Mouse (Mus musculus): ENCODE data around the gene Shd.
"Not testable (repeated sequence)": the region's sequence is repeated elsewhere in the genome, so short reads cannot be mapped to it uniquely, and the experiment has no call there.

The Shd gene

GRCm38 (mm10) chr17:55969966-55970891 lies at the start of gene Shd:
Shd (plus strand) TSS chr17:55970467.
- DNase-seq (ENCODE audit: low read depth, low spot score), result no peak

- peak; percentile 74 for DNase-seq (ENCODE audit: low read depth, low spot score)
Observed at GRCm38 (mm10) chr17:55931553-55932502, 38.4 kb upstream of the Shd start.

DNA sequence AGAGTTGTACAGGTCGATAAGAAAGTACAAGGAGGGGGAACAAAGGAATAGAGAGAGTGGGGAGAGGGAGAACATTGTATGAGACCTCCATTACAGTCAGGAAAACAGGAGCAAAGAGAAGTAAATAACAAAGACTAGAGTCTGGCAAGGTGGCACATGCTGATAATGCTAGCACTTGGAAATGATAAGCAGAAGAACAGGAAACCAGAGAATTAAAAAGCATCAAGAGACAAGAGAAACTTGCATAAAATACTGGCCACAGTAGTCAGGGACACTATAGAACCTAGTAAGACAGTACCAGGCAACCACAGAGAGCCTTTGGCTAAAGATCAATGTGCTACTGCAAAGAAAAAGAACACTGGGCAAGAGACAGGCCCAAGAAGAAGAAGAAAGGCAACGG lies 37.6 kb upstream of the Shd start:
- no peak for DNase-seq (ENCODE audit: low read depth, low spot score)

GRCm38 (mm10) chr17:55933191-55933590 lies 37.1 kb upstream of the Shd start:
- no peak for DNase-seq (ENCODE audit: low read depth, low spot score)

- not testable (repeated sequence) for DNase-seq (ENCODE audit: low read depth, low spot score)
Observed at GRCm38 (mm10) chr17:55944387-55944865, 25.8 kb upstream of the Shd start.

- DNase-seq (ENCODE audit: low read depth, low spot score), result not testable (repeated sequence)
Observed at GRCm38 (mm10) chr17:55944866-55945682, 25.2 kb upstream of the Shd start.

GRCm38 (mm10) chr17:55945696-55946095 lies 24.6 kb upstream of the Shd start:
- no peak for DNase-seq (ENCODE audit: low read depth, low spot score)

- DNase-seq (ENCODE audit: low read depth, low spot score), result no peak
Observed at GRCm38 (mm10) chr17:55948647-55949046, 21.6 kb upstream of the Shd start.

DNA sequence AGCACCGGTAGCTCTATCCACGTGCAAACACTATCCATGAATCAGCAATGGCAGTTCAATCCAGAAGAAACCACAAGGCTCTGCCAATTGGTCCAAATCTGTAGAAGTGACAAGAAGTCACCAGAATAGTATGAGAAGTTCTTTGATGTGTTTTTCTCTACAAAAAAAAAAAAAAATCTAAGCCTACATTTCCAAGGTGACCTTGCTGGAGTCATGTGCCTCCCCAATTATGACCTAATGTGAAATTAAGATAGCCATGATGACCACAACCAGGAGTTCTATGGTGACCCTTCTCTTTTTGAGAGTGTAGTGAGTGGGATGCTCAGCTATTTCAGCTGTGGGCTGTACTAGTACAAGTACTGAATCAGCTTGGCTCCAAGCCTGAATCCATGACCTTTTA lies 20.9 kb upstream of the Shd start, which contains the start of gene Zfp119b:
Zfp119b (minus strand) TSS at position 101 of the 400 bp plus-strand sequence.
- no peak for DNase-seq (ENCODE audit: low read depth, low spot score)

DNA sequence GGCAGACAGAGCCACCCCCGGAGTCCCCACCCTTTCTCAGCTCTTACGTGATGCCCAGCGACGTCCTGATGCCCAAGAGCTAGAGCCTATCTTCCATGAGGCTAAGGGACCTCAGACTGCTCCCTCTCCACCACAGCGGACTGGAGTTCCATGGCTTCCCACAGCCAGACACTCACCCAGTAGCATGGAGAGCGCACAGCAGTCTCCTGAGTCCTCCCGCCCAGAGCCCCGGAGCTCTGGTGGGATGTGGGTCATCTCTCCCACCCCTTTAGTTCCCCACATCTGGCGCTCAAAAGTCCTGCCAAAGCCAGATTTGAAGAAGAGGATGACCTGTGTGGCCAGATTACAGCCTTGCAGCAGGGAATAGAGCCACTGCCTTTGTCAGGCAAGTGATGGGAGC lies 19.7 kb upstream of the Shd start:
- no peak for DNase-seq (ENCODE audit: low read depth, low spot score)

DNA sequence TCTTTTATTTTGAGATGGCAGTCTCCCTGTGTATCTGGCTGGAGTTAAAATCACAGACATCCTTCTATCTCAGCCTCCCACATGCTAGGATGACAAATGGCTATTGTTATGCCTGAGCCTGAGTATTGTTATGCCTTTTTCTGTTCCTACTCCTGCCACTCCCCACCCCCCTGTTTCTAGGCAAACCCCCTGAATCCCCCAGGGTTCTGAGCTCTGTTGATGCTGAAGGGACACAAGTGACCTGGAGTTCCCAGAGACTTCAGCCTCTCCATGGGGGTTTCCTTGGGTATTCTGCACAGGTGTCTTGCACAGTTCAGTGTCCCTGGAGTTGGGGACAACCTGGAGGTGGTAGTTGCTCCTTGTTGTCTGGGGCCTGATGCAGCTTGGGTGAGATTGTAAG lies 18.2 kb upstream of the Shd start:
- DNase-seq (ENCODE audit: low read depth, low spot score), result no peak

GRCm38 (mm10) chr17:55952447-55953027 lies 17.7 kb upstream of the Shd start, which contains the start of gene Ebi3:
Ebi3 (plus strand) TSS chr17:55952640.
- no peak for DNase-seq (ENCODE audit: low read depth, low spot score)

DNA sequence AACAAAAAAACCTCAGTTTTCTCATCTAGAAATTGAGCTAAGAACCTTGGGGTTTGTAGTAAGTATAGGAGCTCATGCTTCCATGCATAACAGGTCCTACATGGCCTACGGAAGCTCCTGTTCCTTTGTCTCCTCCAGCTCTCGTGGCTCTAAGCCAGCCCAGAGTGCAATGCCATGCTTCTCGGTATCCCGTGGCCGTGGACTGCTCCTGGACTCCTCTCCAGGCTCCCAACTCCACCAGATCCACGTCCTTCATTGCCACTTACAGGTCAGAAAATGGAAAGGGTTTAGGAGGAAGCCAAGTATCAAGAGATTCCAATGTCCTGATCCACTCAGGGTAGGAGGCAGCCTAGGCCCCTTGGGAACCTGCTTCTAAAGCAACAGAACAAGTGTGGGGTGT lies 16.5 kb upstream of the Shd start:
- no peak for DNase-seq (ENCODE audit: low read depth, low spot score)

DNA sequence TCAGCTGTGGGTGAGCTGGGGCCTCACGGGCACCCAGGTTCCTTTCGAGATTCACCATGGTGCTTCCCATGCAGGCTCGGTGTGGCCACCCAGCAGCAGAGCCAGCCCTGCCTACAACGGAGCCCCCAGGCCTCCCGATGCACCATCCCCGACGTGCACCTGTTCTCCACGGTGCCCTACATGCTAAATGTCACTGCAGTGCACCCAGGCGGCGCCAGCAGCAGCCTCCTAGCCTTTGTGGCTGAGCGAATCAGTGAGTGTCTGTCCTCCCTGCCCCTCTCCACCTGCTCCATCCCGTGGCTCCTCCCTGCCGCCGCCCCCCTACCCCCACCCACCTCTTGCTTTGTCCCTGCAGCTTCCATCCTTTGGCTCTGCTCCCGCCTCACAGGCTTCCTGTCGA lies 16.0 kb upstream of the Shd start:
- no peak for DNase-seq (ENCODE audit: low read depth, low spot score)

DNA sequence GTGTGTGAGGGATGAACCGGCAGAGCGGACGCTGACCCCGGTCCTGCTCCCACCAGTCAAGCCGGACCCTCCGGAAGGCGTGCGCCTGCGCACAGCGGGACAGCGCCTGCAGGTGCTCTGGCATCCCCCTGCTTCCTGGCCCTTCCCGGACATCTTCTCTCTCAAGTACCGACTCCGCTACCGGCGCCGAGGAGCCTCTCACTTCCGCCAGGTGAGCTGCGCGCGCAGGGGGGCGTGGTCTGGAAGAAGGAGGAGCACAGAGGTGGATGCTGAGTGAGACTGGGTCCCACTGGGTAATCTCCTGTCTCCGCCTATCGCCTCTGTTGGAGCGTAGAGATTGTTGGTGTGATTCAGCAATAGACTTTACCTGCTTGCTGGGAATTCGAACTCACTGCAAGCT lies 14.1 kb upstream of the Shd start:
- no peak for DNase-seq (ENCODE audit: low read depth, low spot score)

DNA sequence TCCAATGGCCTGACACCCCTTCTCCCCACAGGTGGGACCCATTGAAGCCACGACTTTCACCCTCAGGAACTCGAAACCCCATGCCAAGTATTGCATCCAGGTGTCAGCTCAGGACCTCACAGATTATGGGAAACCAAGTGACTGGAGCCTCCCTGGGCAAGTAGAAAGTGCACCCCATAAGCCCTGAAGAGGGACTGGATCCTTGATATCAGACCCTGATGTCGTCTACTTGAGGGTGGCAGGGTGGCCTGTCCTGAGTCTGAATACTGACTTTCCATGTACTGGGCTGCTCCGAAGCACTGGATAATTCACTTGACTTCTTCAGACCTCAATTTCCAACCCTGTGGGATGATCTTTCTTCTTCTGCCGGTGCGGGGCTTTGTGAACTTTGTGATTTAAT lies 13.7 kb upstream of the Shd start:
- no peak for DNase-seq (ENCODE audit: low read depth, low spot score)

GRCm38 (mm10) chr17:55957168-55957567 lies 13.1 kb upstream of the Shd start:
- no peak for DNase-seq (ENCODE audit: low read depth, low spot score)

GRCm38 (mm10) chr17:55957726-55958583 lies 12.3 kb upstream of the Shd start:
- DNase-seq (ENCODE audit: low read depth, low spot score), result no peak

- no peak for DNase-seq (ENCODE audit: low read depth, low spot score)
Observed at GRCm38 (mm10) chr17:55958584-55958886, 11.7 kb upstream of the Shd start.

Data from embryo, embryonic 11.5 days (tissue).